Mouse (Mus musculus): ENCODE measurements around the gene Htatip2.

Gene Htatip2

DNA sequence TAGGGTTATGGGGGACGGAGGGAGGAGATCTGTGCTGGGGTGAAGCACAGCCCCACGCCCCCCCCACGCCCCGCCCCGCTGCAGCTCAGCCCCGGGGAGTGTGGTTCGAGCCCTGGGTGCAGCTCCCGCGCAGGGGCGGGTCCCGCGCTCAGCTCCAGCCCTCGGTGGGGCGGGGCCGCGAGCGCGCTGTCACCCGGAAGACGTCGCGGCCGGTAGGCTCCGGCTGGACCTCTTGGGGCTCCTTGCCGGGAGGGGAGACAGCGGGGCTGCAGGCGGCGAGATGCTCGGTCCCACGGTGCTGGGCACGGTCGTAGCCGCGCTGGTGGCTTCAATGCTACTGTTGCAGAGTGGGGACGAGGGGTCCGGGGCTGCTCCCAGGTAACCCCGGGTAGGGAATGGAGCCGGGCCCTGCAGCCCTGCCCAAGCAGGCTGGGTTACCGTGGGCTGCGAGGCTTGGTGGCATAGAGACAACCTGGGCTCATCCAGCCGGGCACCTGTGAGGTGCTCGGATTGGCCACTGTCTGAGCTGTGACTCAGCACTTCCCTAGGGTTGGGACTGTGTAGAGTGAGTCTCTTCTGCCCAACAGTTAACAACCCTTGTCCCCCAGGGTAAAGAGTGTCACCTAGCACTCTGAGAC is at the start of gene Htatip2:
Gene Htatip2 (plus strand): TSS at position 182 of the 638 bp plus-strand sequence.
- no peak for DNase-seq

DNA sequence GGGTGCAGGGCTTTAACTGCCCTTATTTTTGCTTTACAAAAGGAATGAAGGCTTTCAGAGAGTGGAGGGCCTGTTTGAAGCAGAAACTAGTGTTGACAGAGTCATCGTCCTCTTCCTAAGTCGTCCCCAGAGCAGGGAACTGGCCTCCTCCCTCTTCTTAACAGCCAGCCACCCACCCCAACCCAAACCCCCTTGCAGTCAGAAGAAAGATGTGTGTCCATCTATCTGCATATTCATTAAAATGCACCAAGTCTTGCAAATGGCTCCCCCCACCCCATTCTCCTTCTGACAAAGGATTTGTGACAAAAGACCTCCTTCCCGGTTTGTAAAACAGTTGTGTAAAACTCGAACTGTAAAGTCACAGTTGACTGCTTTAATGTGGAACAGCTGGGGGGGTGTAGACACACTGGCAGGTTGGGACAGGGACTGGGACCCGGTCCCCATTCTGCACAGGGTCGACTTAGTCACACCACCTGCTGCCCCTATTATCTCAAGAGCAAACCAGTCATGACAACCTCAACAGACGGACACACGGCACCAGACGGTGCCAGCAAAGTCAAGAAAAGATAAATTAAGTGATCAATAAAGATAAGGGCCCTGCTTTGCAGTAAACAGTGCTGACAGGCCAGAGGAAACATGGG is 49.4 kb upstream of the Htatip2 start:
- no peak for DNase-seq

DNA sequence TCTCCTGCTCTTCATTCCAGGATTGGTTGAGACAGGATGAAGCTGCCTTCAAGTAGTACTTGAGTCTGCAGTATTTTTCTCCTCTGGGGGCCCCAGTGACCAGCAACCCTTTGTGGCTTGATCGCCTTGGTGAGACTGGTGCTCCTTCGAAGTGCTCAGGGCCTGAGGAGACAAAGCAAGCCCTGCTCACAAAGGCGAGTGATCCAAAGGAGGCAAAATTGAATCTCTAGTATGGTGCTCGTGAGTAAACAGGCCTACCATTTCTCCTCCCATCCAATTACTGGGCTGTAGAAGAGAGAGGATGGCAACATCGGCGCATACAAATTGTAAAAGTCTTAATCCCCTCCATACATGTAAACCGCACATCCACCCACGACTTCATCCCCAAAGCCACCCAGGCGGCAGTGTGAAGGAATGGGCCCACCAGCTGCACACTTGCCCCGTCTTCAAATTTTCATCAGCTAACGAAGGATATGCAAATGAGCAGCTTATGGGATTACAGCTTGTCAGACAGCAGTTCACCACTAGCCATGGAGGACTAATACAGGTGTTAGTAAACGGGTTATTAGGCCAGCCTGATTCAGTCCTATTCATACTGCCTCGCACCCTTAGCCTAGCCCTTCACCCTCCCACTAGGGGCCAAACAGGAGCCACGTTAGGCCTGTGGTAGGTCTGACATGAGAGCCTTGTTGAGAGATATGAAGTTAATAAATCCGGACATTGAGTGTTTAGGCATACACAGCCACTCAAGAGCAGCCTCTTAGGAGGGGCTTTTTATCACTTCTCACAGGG is 40.8 kb upstream of the Htatip2 start:
- peak; percentile 45 for DNase-seq

DNA sequence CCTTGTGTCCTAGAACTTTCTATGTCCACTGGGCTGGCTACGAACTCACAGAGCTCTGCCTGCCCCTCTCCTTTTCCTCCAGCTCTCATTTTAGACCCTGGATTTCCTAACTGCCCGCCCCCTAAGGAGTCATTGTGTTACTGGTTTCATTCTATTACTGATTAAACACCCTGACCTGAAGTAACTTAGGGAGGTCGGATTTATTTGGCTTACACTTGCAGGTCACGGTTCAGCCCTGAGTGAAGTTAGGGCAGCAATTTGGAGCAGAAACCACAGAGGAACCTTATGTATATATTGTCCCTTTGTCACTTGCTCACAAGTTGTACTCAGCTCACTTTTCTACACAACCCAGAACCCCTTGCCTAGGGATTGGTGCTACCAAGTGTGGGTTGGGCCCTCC is 24.6 kb upstream of the Htatip2 start:
- no peak for DNase-seq

DNA sequence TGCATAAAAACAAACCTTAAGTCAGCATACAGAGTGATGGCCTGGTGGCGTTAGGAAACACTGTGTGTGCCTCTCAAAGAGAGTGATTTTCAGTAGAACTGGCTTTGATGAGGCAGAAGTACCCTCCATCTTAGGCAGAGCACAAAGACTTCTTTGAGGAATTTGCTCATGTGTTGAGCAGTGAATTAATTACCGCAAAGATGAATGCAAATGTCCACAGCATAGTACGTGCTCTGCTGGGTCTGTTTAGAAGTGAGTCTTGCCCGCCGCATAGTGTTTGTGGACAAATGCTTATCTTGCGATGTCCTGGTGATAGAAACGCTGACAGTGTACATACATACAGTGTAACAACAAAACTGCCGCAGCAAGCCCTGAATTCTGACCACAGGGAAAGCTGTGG is 19.5 kb upstream of the Htatip2 start:
- no peak for DNase-seq

DNA sequence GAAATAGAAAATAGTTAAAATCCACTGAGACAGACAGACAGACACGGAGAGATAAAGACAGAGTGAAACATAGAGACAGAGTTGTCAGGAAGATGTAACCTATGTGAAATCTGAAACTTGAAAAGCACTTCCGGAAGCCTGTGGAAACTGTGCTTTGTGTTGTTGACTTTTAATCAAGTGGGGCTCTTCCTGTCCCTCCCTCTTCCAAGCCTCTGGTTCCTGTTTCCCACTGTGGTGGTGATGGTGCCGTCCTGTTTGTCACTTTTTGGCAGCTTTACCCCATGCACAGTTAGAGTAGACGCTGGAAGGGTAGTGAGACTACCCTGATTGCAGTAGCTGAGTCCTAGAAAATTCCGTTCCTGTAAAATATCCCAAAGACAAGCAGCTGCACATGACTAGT is 17.4 kb upstream of the Htatip2 start:
- DNase-seq: no peak

DNA sequence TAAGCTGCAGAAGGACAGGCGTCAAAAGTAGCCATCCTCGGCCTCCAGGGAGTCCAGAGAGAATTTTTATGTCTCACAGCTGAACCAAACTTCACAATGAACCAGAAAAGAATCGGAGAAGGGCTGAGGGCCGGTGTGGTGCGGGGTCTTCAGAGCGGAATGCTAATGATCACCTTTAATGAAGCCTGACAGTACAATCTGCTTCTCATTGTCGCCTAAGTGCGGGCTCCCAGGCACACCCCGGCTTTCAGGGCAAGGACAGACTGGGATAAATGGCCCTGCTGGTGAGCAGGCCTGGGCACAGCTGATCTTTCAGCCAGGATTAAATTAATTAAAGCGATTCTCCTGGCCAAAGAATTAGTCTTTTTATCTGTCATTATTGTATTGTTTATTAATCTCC is 17.0 kb upstream of the Htatip2 start:
- peak; percentile 82 for DNase-seq

DNA sequence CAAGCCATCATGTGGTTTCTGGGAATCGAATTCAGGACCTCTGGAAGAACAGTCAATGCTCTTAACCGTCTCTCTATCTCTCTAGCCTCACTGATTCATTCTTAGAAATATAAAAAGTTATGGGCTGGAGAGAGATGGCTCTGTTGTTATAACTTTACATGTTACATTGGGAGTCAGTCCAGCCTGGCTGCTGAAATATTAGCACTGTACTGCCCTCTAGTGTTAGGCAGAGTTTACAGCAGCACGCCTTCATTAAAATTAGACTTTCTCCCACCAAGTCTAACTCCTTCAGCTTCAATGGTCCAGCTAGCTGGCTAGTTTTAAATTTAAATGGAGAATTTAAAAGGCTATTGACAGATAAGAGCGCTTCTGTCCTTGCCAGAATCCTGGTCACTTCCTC is 7.8 kb upstream of the Htatip2 start:
- peak; percentile 69 for DNase-seq

DNA sequence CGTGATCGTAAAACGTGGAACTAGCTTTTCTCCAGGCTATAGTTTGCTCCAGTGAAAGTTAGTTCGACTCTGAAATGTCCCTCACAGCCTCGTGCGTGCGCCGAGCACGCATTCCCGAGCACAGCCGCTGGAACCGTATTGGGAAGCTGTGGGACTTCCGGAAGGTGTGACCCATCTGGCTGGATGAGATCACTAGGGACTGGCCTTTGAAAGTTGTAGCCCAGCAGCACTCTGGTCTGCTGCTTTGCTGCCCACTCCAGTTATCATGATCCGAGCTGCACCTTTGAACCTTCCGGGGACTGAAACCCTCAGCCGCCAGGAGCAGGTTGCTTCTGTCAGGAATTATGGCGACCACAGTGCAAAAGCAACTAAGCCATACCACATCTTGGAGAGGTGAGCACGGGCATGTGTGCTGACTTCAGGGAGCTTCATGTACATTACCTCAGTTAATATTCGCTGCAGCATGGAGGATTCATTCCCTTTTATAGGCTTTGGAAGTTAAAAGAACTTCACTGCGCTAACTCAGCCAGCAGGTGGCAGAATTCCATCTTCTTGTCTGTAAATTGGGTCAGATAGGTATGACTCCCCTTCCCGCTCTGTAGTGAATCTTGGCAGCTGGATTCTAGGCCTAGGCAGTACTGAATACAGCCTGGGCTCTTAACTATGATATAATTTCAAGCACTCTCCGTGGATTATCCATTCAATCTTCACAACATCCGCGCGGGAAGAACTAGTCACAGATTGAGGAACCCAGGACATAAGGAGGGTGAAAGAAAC is 6.0 kb upstream of the Htatip2 start:
- peak; percentile 80 for DNase-seq

DNA sequence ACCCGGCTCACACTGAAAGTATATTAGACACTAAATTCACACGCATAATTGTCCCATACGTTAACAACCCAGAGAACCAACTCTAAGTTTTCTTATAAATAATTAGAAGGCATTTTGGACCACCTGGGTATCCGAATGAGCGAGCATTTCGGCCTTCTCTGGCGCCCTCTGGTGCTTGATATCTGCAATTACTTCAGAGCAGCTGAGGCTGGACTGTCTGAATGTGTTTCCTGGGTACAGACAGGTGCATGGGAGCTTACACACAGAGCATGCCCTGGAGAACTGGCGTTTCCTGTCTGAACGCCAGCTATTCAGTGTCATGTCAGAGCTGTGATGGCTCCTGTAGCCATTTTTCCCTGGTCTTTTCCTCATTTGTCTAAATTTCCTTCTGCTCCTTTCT is 4.1 kb upstream of the Htatip2 start:
- peak; percentile 72 for DNase-seq

DNA sequence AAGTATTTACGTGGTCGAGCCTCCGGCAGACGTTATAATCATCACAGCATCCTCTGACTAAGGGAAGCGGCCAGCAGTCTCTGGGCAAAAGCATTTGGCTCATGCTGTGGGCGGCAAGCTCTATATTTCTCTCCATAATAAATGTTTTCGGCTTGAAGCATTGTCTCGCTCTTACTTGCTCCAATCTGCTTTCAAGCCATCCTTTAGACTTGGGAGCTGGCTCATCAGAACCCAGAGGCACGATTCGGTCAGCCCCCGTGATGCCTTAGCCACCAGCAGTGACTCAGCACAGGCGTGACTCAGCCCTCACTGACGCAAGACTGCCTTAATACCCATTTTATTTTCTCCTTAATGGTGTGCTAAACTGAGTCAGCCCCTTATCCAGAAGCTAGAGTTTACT is 3.7 kb downstream of the Htatip2 start:
- no peak for DNase-seq

DNA sequence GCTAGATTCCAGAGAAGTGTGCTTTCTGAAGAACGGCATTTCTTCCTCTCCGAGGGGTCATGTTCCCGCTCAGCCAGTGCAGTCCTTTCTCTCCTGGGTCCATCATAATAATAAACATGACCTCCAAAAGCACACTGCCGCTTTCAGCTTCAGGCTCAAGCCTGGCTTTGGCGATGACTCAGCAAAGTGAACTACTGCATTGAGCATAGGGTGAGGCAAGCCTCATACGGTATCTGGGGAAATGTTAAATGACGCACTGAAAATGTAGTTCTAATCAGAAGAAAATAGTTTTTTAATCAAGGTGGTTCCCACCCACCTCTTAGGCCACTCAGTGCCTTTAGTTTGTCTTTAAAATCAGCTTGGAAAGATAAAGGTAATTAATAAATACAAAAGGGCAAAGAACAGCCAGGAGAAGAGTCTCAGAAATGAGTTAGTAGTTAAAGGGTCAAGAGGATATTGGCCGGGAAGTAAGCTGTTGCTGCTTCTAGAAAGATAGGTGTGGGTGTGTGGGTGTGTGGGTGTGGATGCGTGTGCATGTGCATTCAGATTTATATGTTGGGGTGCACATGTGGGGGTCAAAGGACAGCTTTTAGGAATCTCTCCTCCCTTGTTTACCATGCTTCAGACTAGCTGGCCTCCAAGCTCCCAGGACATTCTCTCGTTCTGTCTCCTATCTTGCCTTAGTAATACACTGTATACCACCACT is 5.2 kb downstream of the Htatip2 start:
- no peak for DNase-seq

DNA sequence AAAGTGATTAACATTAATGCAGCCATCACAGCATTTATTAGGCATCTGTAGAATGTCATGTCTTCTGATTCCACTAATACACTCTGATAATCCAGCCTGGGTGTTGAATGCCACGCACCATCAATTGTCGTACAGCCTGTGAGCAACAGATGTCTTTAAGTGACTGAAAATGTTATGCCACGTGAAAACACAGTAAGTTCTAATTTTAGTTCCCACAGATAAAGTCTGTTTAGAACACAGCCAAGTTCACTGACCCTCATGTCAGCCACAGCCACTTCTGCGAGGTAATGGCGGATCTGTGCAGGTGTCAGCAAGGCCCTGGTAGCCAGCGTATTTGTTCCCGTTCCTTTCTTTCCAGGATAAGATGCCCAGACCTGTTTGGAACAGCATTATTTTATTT is 7.3 kb downstream of the Htatip2 start:
- DNase-seq: no peak

DNA sequence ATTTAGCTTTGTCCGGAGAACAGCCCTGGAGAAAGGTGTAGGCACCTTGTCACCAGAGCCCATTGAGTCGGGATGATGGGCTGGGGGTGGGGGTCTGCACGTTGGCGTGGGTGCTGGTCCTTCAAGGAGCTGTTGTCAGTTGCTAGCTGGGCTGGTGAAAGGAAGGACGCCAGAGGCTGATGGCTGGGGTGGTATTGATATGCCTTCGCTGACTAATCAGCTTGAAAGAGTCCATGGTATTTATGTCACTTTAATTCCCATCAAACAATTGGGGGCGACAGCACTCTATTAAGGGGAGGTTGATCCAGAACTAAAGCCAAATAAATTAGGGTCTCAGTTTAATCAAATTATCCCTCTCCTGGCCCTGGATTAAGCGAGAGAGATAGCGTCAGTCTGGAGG is 9.6 kb downstream of the Htatip2 start:
- peak; percentile 83 for DNase-seq

DNA sequence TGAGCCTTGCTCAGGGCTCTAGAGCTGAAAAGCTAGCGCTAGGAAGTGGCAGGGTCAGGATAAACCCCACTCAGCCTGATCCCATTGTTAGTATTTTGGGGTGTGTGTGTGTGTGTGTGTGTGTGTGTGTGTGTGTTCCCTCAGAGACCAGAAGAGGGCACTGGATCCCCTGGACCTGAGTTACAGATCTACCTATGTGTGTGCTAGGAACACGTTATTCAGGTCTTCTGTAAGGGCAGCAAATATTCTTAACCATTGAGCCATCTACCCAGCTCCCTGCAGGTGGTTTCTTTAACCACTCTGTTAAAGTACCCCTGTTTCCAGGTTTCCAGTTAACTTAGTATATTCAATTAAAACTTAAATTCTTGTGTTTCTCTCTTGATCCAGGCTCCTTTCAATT is 15.5 kb downstream of the Htatip2 start:
- no peak for DNase-seq

DNA sequence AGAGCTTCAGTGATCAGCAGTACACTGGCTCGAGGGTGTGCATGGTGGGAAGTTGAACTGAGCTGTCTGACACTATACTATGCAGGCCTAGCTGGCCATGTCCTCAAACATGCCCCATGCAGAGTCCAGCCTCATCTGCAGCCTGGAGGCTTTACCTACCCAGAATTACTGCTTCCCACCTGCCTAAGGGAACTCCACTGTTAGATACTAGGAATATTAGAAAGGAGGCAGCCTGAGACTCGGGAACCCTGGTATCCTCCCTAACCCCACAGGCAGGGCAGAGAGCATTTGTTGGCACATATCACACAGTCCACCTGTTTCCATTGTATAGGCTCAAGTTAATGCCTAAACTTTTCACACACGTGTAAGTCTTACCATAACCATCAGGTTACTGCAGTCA is 18.7 kb downstream of the Htatip2 start:
- no peak for DNase-seq

DNA sequence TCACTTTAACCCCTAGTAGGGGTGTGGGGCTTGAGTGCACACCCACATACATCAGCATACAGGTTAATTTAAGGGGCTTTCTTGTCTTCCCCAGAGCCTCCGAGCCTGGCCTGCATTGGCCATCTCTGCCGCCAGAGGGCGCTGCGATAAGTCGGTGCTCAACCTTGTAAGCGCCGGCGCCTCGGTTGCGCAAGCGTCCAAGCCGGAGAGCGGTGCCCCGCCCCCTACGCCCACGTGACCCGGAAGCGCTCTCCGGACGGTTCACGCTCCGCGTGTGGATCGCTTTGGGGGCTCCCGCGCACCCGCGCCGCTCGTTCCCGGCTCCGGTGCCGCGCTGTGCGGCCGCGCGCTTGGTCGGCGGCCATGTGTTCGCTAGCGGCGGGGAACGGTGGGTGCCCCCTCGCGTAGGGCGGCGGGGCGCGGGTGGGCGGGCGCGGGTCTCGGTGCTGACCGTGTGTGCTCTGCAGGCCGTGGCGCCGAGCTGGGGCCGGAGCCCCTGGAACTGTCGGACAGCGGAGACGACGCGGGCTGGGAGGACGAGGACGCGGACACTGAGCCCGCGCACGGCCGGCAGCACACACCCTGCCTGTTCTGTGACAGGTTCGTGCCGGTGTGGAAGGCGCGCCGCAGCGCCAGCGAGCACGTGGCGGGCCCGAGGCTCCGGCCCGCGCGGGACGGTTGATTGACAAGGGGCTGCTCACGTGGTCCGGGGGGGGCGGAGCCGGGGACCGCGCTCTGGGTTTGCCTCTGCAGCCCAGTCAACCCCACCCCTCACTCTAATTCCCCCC is 19.4 kb downstream of the Htatip2 start, which contains the start of gene Prmt3:
Gene Prmt3 (plus strand): TSS at position 233 of the 788 bp plus-strand sequence.
- peak; percentile 97 for DNase-seq

DNA sequence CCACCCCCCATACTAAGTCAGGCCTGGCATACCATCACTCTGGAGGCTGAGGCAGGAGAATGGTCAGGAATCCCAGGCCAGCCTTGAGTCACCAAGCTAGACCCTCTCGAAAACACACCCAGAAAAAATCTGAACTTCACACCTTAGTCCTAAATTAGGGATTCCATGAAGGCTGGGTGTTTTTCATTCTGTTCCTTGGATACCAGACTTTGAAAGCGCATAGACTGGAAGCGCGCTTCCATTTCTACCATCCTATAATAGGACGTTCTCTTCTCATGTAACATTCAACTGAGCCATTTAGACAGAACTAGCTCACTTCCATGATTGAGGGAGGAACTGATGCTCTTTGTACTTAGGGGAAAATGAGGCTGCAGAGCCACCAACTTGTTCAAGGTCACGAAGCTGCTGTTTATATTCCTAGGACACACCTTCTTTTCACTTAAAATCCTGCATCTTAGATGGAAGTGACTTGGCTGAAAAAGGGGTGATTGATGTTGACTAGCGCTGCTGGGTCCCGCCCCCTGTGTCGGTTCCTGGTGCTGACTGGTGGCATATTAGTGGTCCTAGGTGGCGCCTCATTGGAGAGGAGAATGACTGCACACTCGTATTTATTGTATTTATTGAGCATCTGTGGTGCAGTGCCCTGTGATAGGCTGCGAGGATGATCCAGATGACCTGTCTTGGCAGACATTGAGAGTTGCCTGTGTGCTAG is 20.1 kb downstream of the Htatip2 start:
- DNase-seq: no peak

DNA sequence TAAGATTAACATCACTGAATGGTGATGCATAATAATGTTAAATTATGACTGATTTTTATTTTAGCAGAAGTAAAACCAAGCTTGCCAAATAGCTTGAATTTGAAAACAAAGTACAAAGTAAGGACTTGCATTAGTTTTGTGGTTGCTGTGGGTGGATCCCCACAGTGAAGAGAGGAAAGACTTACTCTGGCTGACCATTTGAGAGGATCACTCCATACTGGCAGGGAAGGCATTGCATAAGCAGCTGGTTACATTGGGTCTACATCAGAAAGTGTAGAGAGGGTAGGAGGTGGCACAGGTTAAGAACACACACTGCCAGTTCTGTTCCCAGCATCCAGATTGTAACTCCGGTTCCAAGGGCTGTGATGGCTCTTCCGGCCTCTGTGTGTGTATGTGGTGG is 24.1 kb downstream of the Htatip2 start:
- DNase-seq: no peak

DNA sequence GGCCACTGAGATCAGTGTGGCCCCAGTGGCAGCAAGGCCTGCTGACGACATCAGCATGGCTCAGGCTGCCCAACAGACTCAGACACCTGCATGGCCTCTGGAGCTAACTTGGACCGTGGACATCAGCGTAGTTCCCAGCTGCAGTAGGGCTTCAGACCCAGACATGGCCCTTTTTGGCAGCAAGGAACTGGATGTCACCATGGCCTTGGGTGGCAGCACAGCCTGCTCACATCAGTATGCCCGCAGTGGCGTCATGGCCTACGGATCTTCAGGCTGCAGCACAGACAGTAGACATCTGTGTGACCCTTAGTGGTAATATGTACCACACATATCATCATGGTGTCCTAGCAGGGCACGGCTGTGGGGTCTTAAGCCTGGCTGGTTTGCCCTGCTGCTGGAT is 26.2 kb downstream of the Htatip2 start:
- DNase-seq: no peak

Data from retina, postnatal 1 day (tissue).